Mouse (Mus musculus): ENCODE data around the gene Mia3.

- TF ChIP-seq CTCF (IDR thresholded peaks at IDR 0.05; ENCODE audit: extremely low read depth, insufficient read length, insufficient replicate concordance, low read depth, low read length) (no peak), POLR2A (IDR thresholded peaks at IDR 0.05; ENCODE audit: low read depth, low read length) (no peak)
Observed at GRCm38 (mm10) chr1:183297886-183298489, 71.4 kb downstream of the Mia3 start.
